Mouse (Mus musculus) hindbrain, embryonic 10.5 days (tissue): ENCODE data around the gene Cenps. TPM values are rescaled to one million over a fixed set of nuclear protein-coding genes. Genes with fewer than 3 reads are reported as not detected.

ENCODE experiments used
- DNase-seq: peaks from one replicate; pipeline ENCODE4 v3.0.0-alpha.2; 2017; ENCODE audit warnings: low spot score
- H3K27ac ChIP-seq: fragments of 300-500 bp; sonication (generic); 2 replicates; pipeline ENCODE4 v1.5.1; 2016; ENCODE audit warnings: mild to moderate bottlenecking, moderate library complexity
- H3K27me3 ChIP-seq: fragments of 300-500 bp; sonication (generic); 2 replicates; pipeline ENCODE4 v1.6.1; 2016; ENCODE audit warnings: mild to moderate bottlenecking; ENCODE audit not compliant: poor library complexity, insufficient read depth, severe bottlenecking
- H3K36me3 ChIP-seq: fragments of 300-500 bp; sonication (generic); 2 replicates; pipeline ENCODE4 v1.6.1; 2016; ENCODE audit warnings: mild to moderate bottlenecking, moderate library complexity
- H3K4me1 ChIP-seq: fragments of 300-500 bp; sonication (generic); replicated peaks from 2 replicates; pipeline ENCODE4 v1.6.1; 2016; ENCODE audit warnings: mild to moderate bottlenecking
- H3K4me3 ChIP-seq: fragments of 300-500 bp; sonication (generic); 2 replicates; pipeline ENCODE4 v1.5.1; 2016; ENCODE audit warnings: mild to moderate bottlenecking, moderate library complexity
- H3K9me3 ChIP-seq: fragments of 300-500 bp; sonication (generic); 2 replicates; pipeline ENCODE4 v1.6.1; 2016; ENCODE audit warnings: mild to moderate bottlenecking, moderate library complexity
- WGBS: fragments of 180-500 bp; shearing (Covaris S2); methylation state at CpG from one replicate; pipeline ENCODE4 v1.1.7; 2016; 5-methylcytosine and 5-hydroxymethylcytosine counted together
- polyA plus RNA-seq: library from polyadenylated mRNA; unstranded; fragments of >200 nt; fragmentation: Nextera tagmentation; extraction: Ambion mirVana; gene quantifications from 2 replicates; pipeline ENCODE4 v1.2.1, GENCODE M21; 2016

Cenps gene
- polyA plus RNA-seq, 1 experiment from 2014 or later = 56.0 TPM

DNA sequence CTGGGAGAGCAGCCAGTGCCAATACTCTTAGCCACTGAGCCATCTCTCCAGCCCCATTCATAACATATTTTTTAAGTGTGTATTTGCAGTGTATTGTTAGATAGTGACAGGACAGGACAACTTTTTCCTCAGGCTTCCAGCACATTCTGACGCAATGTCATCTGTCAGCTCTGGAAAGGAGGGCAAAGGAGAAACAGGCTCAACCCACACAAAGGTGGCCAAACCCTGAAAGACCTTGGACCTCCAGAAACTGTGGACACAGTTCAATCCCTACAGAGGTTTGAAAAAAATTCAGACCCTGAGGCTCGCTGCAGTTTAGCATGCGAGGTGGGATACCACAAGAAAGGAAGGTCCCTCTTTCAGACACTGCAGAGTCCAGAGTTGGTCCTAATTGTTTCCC is 39.5 kb downstream of the Cenps start:
- DNase-seq = no peak
- Histone ChIP-seq H3K27me3 (no peaks in the 10 kb centered on the region), H3K36me3 (peaks cover 17% of the 10 kb centered on the region), H3K4me3 (peak overlapping the region; percentile 100), H3K27ac (no peak overlapping the region), H3K4me1 (peaks cover 22% of the 10 kb centered on the region), H3K9me3 (no peaks in the 10 kb centered on the region)
- 78% methylated on average over 3 of the region's 3 CpGs for WGBS

GRCm38 (mm10) chr4:149091364-149091763 is 46.1 kb downstream of the Cenps start:
- WGBS = 92% methylated on average over 8 of the region's 8 CpGs
- no peaks in the 10 kb centered on the region for H3K27me3 ChIP-seq
- no peaks in the 10 kb centered on the region for H3K4me1 ChIP-seq

DNA sequence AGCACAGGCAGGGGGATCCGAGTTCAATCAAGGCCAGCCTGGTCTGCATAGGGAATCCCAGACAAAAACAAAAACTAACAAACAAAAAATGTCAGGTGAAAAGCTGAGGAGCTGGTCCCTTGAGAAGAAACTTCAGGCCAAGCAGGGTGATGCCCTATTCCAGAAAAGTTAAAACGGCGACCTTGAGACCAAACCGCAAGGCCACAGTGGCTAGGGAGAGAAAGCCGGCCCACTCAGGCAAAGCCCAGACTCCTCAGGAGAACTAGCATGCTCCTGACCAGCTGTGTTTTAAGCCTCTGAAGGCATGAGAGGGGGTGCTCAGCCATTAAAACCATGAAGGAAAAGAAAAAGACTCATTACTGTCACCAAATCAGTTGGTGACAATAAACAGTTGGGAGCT is 52.0 kb downstream of the Cenps start:
- H3K4me3 ChIP-seq = no peak overlapping the region
- H3K4me1 ChIP-seq = peaks cover 9% of the 10 kb centered on the region; the same call in 1 of the 2 replicates
- WGBS = 87% methylated on average over 5 of the region's 5 CpGs
- no peaks in the 10 kb centered on the region for H3K27me3 ChIP-seq
- H3K27ac ChIP-seq = no peak overlapping the region
- no peaks in the 10 kb centered on the region for H3K36me3 ChIP-seq
- DNase-seq = no peak
- H3K9me3 ChIP-seq = no peaks in the 10 kb centered on the region

More at GRCm38 (mm10) chr4:149091364-149091763, 46.1 kb downstream of the Cenps start:
- H3K4me3 ChIP-seq = no peak overlapping the region
- H3K9me3 ChIP-seq = no peaks in the 10 kb centered on the region
- no peak for DNase-seq
- no peak overlapping the region for H3K27ac ChIP-seq
- H3K36me3 ChIP-seq = peaks cover 35% of the 10 kb centered on the region

- peaks cover 26% of the 10 kb centered on the region for H3K4me1 ChIP-seq
- H3K27ac ChIP-seq = no peak overlapping the region
- H3K9me3 ChIP-seq = no peaks in the 10 kb centered on the region
- WGBS = 83% methylated on average over 17 of the region's 17 CpGs
- no peak for DNase-seq
- H3K36me3 ChIP-seq = 0 out of 2 replicates have a peak, but pooled peaks cover 4% of the 10 kb centered on the region
- no peaks in the 10 kb centered on the region for H3K27me3 ChIP-seq
- no peak overlapping the region for H3K4me3 ChIP-seq
These were observed 55.9 kb downstream of the Cenps start for GRCm38 (mm10) chr4:149081528-149081927.

- Histone ChIP-seq H3K9me3 (no peaks in the 10 kb centered on the region), H3K36me3 (peaks cover 11% of the 10 kb centered on the region), H3K27me3 (no peaks in the 10 kb centered on the region), H3K27ac (no peak overlapping the region), H3K4me3 (no peak overlapping the region), H3K4me1 (peaks cover 37% of the 10 kb centered on the region)
- 90% methylated on average over 8 of the region's 8 CpGs for WGBS
- no peak for DNase-seq
These were observed 57.3 kb downstream of the Cenps start for GRCm38 (mm10) chr4:149080111-149080510.

- Histone ChIP-seq H3K4me1 (peaks cover 37% of the 10 kb centered on the region), H3K27ac (no peak overlapping the region), H3K9me3 (no peaks in the 10 kb centered on the region), H3K27me3 (no peaks in the 10 kb centered on the region), H3K36me3 (peaks cover 16% of the 10 kb centered on the region), H3K4me3 (no peak overlapping the region)
- 88% methylated on average over 6 of the region's 6 CpGs for WGBS
- DNase-seq = no peak
These were observed 57.8 kb downstream of the Cenps start for GRCm38 (mm10) chr4:149079629-149080028.

GRCm38 (mm10) chr4:149078261-149078660 is 59.2 kb downstream of the Cenps start:
- DNase-seq = no peak
- Histone ChIP-seq H3K36me3 (peaks cover 26% of the 10 kb centered on the region), H3K27ac (no peak overlapping the region), H3K9me3 (no peaks in the 10 kb centered on the region), H3K4me3 (no peak overlapping the region), H3K4me1 (peaks cover 34% of the 10 kb centered on the region), H3K27me3 (no peaks in the 10 kb centered on the region)
- WGBS = 58% methylated on average over 4 of the region's 4 CpGs

Other genes starting within 250 kb of the Cenps start
- gene Pex14, start 37.8 kb downstream of the Cenps start, polyA plus RNA-seq = 60.4 and 60.8 TPM in 2 replicates
- gene Dffa, start 33.5 kb downstream of the Cenps start, polyA plus RNA-seq = 33.1 and 36.3 TPM in 2 replicates
- 0.25 and 1.0 TPM in 2 replicates for gene Cort, start 10.9 kb downstream of the Cenps start, polyA plus RNA-seq
- gene Pgd, start 29.1 kb upstream of the Cenps start, polyA plus RNA-seq = 143 and 161 TPM in 2 replicates
- 77.1 and 90.9 TPM in 2 replicates for gene Kif1b, start 170.1 kb upstream of the Cenps start, polyA plus RNA-seq